Mouse (Mus musculus) intestine, embryonic 14.5 days (tissue): ENCODE data around the gene Zfand2b. TPM values are rescaled to one million over a fixed set of nuclear protein-coding genes. Genes with fewer than 3 reads are reported as not detected.

Experiments used
- ATAC-seq: fragments of 200-750 bp; cut with Nextera tagmentation; replicated peaks from 2 replicates; pipeline ENCODE4 v1.8.0; 2017; ENCODE audit warnings: low read depth, moderate number of reproducible peaks, moderate TSS enrichment, moderate library complexity; ENCODE audit not compliant: low FRiP score, low TSS enrichment
- DNase-seq: peaks from one replicate; pipeline ENCODE4 v3.0.0-alpha.2; 2018; ENCODE audit warnings: low spot score
- H3K27ac ChIP-seq: fragments of 300-500 bp; sonication (generic); 2 replicates; pipeline ENCODE4 v1.5.1; 2014; ENCODE audit warnings: low read depth, mild to moderate bottlenecking, control low read depth
- H3K27me3 ChIP-seq: fragments of 300-500 bp; sonication (generic); replicated peaks from 2 replicates; pipeline ENCODE4 v1.6.1; 2014; ENCODE audit warnings: low read length, control low read depth; ENCODE audit not compliant: control insufficient read depth, insufficient read depth
- H3K36me3 ChIP-seq: fragments of 300-500 bp; sonication (generic); 2 replicates; pipeline ENCODE4 v1.6.1; 2014; ENCODE audit warnings: low read length, control low read depth; ENCODE audit not compliant: control insufficient read depth, insufficient read depth
- H3K4me1 ChIP-seq: fragments of 300-500 bp; sonication (generic); replicated peaks from 2 replicates; pipeline ENCODE4 v1.6.1; 2014; ENCODE audit warnings: low read length, control low read depth, mixed read lengths; ENCODE audit not compliant: control insufficient read depth, insufficient read depth
- H3K4me2 ChIP-seq: fragments of 300-500 bp; sonication (generic); 2 replicates; pipeline ENCODE4 v1.6.1; 2014; ENCODE audit warnings: low read length
- H3K4me3 ChIP-seq: fragments of 300-500 bp; sonication (generic); 2 replicates; pipeline ENCODE4 v1.5.1; 2014; ENCODE audit warnings: low read depth, low read length, control low read depth, mixed read lengths
- H3K9ac ChIP-seq: fragments of 300-500 bp; sonication (generic); 2 replicates; pipeline ENCODE4 v1.6.1; 2014; ENCODE audit warnings: mild to moderate bottlenecking, low read length
- H3K9me3 ChIP-seq: fragments of 300-500 bp; sonication (generic); 2 replicates; pipeline ENCODE4 v1.6.1; 2016; ENCODE audit warnings: low read length, control low read depth; ENCODE audit not compliant: control insufficient read depth
- WGBS: fragments of 180-500 bp; shearing (Covaris S2); extraction: QIAGEN DNeasy Blood & Tissue Kit; methylation state at CpG from one replicate; pipeline ENCODE4 v1.1.7; 2014; 5-methylcytosine and 5-hydroxymethylcytosine counted together
- polyA plus RNA-seq: library from polyadenylated mRNA; unstranded; fragments of >200 nt; fragmentation: Nextera tagmentation; extraction: Ambion mirVana; gene quantifications from 2 replicates; pipeline ENCODE4 v1.2.1, GENCODE M21; 2014

Zfand2b gene
- polyA plus RNA-seq, 1 experiment from 2014 or later = 36.5 TPM

DNA sequence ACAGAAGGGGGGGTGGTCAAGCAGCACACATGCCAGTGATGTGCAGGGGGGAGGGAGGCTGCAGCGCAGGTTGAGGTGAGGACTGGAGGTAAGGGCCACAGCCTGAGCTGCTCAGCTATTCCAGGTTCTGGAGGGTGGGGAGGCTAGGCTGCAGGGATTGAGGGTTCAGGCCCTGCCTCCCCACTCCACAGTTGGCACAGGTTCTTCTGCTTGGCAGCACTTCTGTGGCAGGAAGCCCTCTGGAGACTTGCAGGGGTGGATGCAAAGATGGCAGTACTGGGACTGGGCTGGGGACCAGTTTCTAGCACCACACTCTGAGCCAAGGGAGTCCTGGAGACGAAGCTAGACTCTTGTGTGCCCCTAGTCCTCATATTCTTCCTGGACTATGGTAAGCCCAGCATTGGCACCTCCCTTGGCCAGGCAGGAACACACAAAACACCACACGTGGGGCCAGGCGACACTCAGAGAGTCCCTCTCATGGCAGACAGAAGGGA lies 13.0 kb downstream of the Zfand2b start:
- H3K9me3 ChIP-seq = no peaks in the 10 kb centered on the region
- DNase-seq = no peak
- peaks cover 5% of the 10 kb centered on the region; the same call in 1 of the 2 replicates for H3K4me1 ChIP-seq
- H3K36me3 ChIP-seq = peaks cover 47% of the 10 kb centered on the region
- 84% methylated on average over 4 of the region's 4 CpGs for WGBS
- no peaks in the 10 kb centered on the region for H3K27me3 ChIP-seq
- H3K9ac ChIP-seq = no peak overlapping the region
- H3K4me3 ChIP-seq = no peak overlapping the region
- no peak overlapping the region for H3K27ac ChIP-seq
- H3K4me2 ChIP-seq = no peak overlapping the region
- no peak for ATAC-seq

DNA sequence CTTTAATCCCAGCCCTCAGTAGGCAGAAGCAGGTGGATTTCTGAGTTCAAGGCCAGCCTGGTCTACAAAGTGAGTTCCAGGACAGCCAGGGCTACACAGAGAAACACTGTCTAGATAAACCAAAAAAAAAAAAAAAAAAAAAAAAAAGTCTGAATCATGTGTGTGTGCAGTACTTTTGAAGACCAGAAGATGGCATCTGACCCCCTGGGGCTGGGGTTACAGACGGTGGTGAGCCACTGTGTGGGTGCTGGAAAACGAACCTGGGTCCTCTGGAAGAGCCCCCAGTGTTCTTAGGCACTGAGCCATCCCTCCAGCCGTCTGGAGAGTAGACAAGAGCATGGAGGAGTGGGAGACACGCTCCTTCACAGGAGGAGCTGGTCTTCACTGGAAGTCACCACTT lies 13.7 kb downstream of the Zfand2b start:
- ATAC-seq = no peak
- no peak for DNase-seq
- Histone ChIP-seq H3K4me3 (no peak overlapping the region), H3K9me3 (no peaks in the 10 kb centered on the region), H3K36me3 (peaks cover 51% of the 10 kb centered on the region), H3K27me3 (no peaks in the 10 kb centered on the region), H3K9ac (no peak overlapping the region), H3K27ac (no peak overlapping the region), H3K4me2 (no peak overlapping the region), H3K4me1 (peaks cover 5% of the 10 kb centered on the region; the same call in 1 of the 2 replicates)
- 81% methylated on average over 4 of the region's 4 CpGs for WGBS

DNA sequence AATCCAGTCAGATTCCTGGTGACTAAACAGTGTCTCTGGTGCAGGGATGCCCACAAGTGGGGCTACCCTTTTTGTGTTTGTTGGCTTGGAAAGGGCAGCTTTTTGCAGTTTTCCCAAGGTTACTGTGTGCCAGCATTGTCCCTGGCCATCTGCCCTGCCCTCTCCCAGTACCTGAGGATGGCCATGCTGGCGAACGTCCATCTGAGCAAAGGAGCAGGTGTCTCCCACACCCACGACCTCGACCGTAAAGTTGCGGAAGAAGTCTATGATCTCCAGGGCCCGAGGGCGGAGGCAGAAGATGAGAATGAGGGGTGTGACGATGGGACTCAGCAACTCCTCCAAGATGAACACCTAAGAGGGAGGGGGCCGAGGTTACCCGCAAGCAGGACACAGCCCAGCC lies 17.0 kb downstream of the Zfand2b start:
- WGBS = 90% methylated on average over 11 of the region's 11 CpGs
- DNase-seq (no peak), ATAC-seq (no peak)
- H3K36me3 ChIP-seq = peaks cover 56% of the 10 kb centered on the region
- H3K9ac ChIP-seq = no peak overlapping the region
- H3K27ac ChIP-seq = no peak overlapping the region
- no peak overlapping the region for H3K4me2 ChIP-seq
- H3K9me3 ChIP-seq = no peaks in the 10 kb centered on the region
- H3K4me1 ChIP-seq = peaks cover 4% of the 10 kb centered on the region
- no peak overlapping the region for H3K4me3 ChIP-seq
- H3K27me3 ChIP-seq = no peaks in the 10 kb centered on the region

DNA sequence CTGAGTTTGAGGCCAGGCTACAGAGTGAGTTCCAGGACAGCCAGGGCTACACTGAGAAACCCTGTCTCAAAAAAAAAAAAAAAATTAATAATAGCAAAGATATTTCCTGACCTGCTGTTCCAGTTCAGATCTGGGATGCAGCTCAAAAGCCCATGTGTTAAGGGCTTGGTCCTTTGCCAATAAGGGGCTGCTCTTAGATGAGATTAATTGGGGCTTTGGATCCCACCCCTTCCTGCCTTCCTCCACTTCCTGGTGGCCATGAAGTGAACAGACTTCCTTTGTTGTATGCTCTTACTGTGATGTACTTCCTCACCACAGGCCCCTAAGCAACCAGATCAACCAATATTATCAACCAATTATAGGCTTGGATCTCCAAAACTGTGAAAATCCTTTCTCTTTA lies 18.7 kb downstream of the Zfand2b start:
- Histone ChIP-seq H3K4me2 (no peak overlapping the region), H3K36me3 (peaks cover 56% of the 10 kb centered on the region), H3K4me1 (peaks cover 9% of the 10 kb centered on the region), H3K4me3 (no peak overlapping the region), H3K27ac (no peak overlapping the region), H3K27me3 (no peaks in the 10 kb centered on the region), H3K9ac (no peak overlapping the region), H3K9me3 (no peaks in the 10 kb centered on the region)
- no peak for DNase-seq
- no peak for ATAC-seq

DNA sequence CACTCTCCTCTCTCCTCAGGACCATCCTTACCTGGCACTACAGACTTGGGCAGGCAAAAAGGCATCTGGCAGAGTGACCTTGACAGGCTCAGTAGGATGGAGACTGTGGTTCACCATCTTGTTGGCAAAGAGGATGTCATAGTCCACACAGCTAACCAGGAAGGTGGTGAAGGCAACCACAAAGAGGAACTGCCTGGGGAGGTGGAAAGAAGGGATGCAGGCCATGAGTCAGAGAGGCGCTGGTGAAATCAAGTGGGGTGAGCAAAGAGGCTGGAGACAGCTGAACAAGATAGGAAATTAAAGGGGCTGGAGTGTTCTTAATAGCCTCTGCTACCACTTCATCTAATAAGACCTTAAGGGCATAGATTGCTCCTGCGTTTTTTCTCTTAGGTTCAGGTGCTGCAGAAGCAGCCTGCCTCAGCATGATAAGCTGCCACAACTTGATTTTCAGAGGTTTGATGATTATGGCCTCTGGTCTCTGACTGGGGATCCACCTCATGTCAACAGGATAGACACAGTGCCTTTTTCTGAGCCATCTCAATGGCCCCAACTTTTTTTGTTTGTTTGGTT lies 19.6 kb downstream of the Zfand2b start:
- Histone ChIP-seq H3K27me3 (no peaks in the 10 kb centered on the region), H3K36me3 (peaks cover 47% of the 10 kb centered on the region)
- ATAC-seq = no peak

DNA sequence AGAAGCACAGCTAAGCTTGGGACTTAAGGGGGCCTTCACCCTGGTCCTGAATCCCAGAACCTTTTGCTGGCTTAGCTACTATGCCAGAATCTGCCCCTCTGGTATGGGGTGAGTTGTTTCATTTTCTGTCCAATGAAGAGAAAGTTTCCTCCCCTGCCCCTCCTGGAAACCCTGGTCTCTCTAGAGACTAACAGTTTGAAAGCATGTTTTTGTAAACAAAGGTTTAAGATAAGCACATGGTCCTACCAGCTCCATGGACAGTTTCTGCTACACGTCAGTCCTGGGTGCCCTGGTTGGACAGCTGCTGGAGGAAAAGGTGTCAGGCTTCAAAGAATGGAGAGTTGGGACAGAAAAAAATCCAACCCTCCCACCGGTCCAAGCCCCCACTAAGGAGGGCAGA lies 22.1 kb downstream of the Zfand2b start:
- no peak for ATAC-seq
- H3K27ac ChIP-seq = no peak overlapping the region
- 36% methylated on average over 2 of the region's 2 CpGs for WGBS
- no peaks in the 10 kb centered on the region for H3K27me3 ChIP-seq
- DNase-seq = no peak
- no peak overlapping the region for H3K4me2 ChIP-seq
- peaks cover 35% of the 10 kb centered on the region for H3K36me3 ChIP-seq
- no peaks in the 10 kb centered on the region for H3K9me3 ChIP-seq
- H3K4me3 ChIP-seq = no peak overlapping the region
- no peak overlapping the region for H3K9ac ChIP-seq
- H3K4me1 ChIP-seq = peaks cover 16% of the 10 kb centered on the region

More for the DNA sequence above, 19.6 kb downstream of the Zfand2b start:
- no peak overlapping the region for H3K27ac ChIP-seq
- no peaks in the 10 kb centered on the region for H3K9me3 ChIP-seq
- no peak overlapping the region for H3K4me2 ChIP-seq
- H3K4me1 ChIP-seq = peaks cover 11% of the 10 kb centered on the region
- 91% methylated on average over 2 of the region's 2 CpGs for WGBS
- no peak overlapping the region for H3K4me3 ChIP-seq
- no peak for DNase-seq
- H3K9ac ChIP-seq = no peak overlapping the region

DNA sequence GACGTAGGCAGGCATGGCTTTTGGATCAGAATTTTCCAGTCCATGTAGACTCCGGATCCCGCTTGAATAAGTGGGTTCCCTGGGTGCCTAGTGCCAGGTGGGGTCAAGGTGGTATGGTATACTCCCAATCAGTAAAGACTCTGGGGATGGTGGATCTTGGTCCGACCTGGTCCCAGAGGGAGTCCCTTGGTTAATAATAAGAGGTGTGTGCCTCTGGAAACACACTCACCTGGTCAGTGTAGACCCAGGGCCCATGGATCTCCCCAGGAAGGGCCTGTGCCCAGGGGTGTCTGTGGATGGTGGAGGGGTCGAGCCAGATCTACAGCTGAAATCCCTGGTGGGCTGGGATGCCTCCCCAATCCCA lies 22.8 kb downstream of the Zfand2b start:
- Histone ChIP-seq H3K27me3 (no peaks in the 10 kb centered on the region), H3K36me3 (peaks cover 35% of the 10 kb centered on the region), H3K4me3 (peak overlapping the region; percentile 90), H3K4me2 (peak overlapping the region; percentile 89), H3K9me3 (no peaks in the 10 kb centered on the region), H3K9ac (peak overlapping the region; percentile 76), H3K27ac (peak overlapping the region; percentile 24; the same call in 1 of the 2 replicates), H3K4me1 (peaks cover 16% of the 10 kb centered on the region)
- DNase-seq = no peak
- WGBS = 44% methylated on average over 5 of the region's 5 CpGs
- ATAC-seq = no peak

DNA sequence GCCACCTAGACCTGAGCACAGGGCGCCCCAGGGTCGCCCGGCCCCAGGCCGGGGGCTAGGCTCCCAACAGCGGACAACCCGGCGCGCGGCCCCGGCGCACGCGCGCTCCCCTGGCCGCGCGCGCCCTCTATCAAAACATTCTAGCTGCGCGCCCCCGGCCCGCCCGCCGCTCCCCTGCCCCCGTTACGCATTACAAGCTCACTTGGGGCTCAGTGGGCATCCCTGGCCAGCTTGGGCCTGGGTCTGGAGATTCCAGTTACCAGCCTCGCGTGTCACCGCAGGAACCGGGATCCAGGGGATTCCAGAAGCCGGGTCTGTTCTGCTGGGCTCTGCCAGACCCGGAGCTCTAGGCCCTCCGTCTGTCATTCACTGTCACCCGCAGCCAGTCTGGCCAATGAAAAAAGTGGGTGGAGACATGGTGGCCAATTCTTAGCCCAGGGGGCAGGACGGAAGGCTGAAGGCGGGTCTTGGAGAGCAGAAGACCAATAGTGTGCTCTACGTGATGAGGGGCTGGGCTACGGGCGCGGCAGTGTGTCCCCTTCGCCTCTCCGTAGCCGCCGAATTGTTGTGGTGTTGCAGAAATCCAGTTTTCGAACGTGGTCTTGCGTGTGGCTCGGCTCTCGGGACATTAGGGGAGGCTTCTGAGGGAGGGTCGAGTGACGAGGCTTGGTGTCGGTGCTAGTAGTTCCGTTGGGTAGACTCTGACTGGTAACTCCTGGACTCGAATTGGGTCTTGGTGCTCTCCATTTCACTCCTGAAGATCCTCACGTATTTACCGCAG lies 23.4 kb downstream of the Zfand2b start, which contains the start of the genes Ankzf1 and Atg9a:
Ankzf1 (plus strand) TSS at position 530 of the 781 bp plus-strand sequence.
Atg9a (minus strand) TSS at position 575 of the 781 bp plus-strand sequence.
- Histone ChIP-seq H3K27ac (peak within 1 kb of the TSS; percentile 90), H3K4me1 (peaks cover 16% of the 10 kb centered on the region), H3K9me3 (no peaks in the 10 kb centered on the region), H3K4me3 (peak within 1 kb of the TSS; percentile 90), H3K36me3 (peaks cover 35% of the 10 kb centered on the region), H3K4me2 (peak within 1 kb of the TSS; percentile 89), H3K9ac (peak within 1 kb of the TSS; percentile 81), H3K27me3 (no peaks in the 10 kb centered on the region)
- WGBS = under 1% methylated on average over 56 of the region's 56 CpGs
- peak; percentile 95 for DNase-seq
- peak; percentile 98 for ATAC-seq
